Mouse (Mus musculus) midbrain, embryonic 11.5 days (tissue): ENCODE data around the gene Gm10282. TPM values are rescaled to one million over a fixed set of nuclear protein-coding genes. Genes with fewer than 3 reads are reported as not detected.

ENCODE experiments used
- ATAC-seq: fragments of 200-750 bp; cut with Nextera tagmentation; 2 replicates; pipeline ENCODE4 v1.8.0; 2017; ENCODE audit warnings: moderate TSS enrichment, moderate library complexity; ENCODE audit not compliant: low FRiP score
- DNase-seq: peaks from one replicate; pipeline ENCODE4 v3.0.0; 2015; ENCODE audit warnings: low spot score; ENCODE audit errors: missing footprints
- H3K27ac ChIP-seq: fragments of 300-500 bp; sonication (generic); 2 replicates; pipeline ENCODE4 v1.5.1; 2014; ENCODE audit warnings: low read depth, low read length
- H3K27me3 ChIP-seq: fragments of 300-500 bp; sonication (generic); 2 replicates; pipeline ENCODE4 v1.6.1; 2014; ENCODE audit warnings: mild to moderate bottlenecking, low read length, moderate library complexity, mixed read lengths; ENCODE audit not compliant: control insufficient read depth, insufficient read depth
- H3K36me3 ChIP-seq: fragments of 300-500 bp; sonication (generic); 2 replicates; pipeline ENCODE4 v1.6.1; 2014; ENCODE audit warnings: mild to moderate bottlenecking, low read length, moderate library complexity, mixed read lengths; ENCODE audit not compliant: control insufficient read depth, insufficient read depth
- H3K4me1 ChIP-seq: fragments of 300-500 bp; sonication (generic); 2 replicates; pipeline ENCODE4 v1.6.1; 2014; ENCODE audit warnings: low read length; ENCODE audit not compliant: control insufficient read depth, insufficient read depth
- H3K4me2 ChIP-seq: fragments of 300-500 bp; sonication (generic); 2 replicates; pipeline ENCODE4 v1.6.1; 2014; ENCODE audit warnings: mild to moderate bottlenecking, moderate library complexity
- H3K4me3 ChIP-seq: fragments of 300-500 bp; sonication (generic); 2 replicates; pipeline ENCODE4 v1.5.1; 2014; ENCODE audit warnings: low read depth, low read length
- H3K9ac ChIP-seq: fragments of 300-500 bp; sonication (generic); 2 replicates; pipeline ENCODE4 v1.6.1; 2014; ENCODE audit warnings: low read length
- H3K9me3 ChIP-seq: fragments of 300-500 bp; sonication (generic); 2 replicates; pipeline ENCODE4 v1.6.1; 2016; ENCODE audit warnings: low read length; ENCODE audit not compliant: control insufficient read depth
- WGBS: fragments of 180-500 bp; shearing (Covaris S2); extraction: QIAGEN DNeasy Blood & Tissue Kit; methylation state at CpG from one replicate; pipeline ENCODE4 v1.1.7; 2014; 5-methylcytosine and 5-hydroxymethylcytosine counted together
- polyA plus RNA-seq: library from polyadenylated mRNA; unstranded; fragments of >200 nt; fragmentation: Nextera tagmentation; extraction: Ambion mirVana; gene quantifications from 2 replicates; pipeline ENCODE4 v1.2.1, GENCODE M21; 2014

Gene Gm10282
- polyA plus RNA-seq, 1 experiment from 2014 or later, result 39.3 TPM

GRCm38 (mm10) chr8:72291104-72291503 lies 14.0 kb downstream of the Gm10282 start:
- WGBS, result 87% methylated on average over 2 of the region's 2 CpGs
- no peaks in the 10 kb centered on the region for H3K27me3 ChIP-seq

GRCm38 (mm10) chr8:72289051-72289450 lies 16.0 kb downstream of the Gm10282 start:
- Histone ChIP-seq H3K9me3 (no peaks in the 10 kb centered on the region), H3K4me1 (no peaks in the 10 kb centered on the region), H3K36me3 (no peaks in the 10 kb centered on the region), H3K27me3 (no peaks in the 10 kb centered on the region), H3K4me2 (no peak overlapping the region), H3K9ac (no peak overlapping the region), H3K4me3 (no peak overlapping the region), H3K27ac (no peak overlapping the region)
- ATAC-seq (no peak), DNase-seq (no peak)

More at GRCm38 (mm10) chr8:72291104-72291503, 14.0 kb downstream of the Gm10282 start:
- Histone ChIP-seq H3K9me3 (no peaks in the 10 kb centered on the region), H3K9ac (no peak overlapping the region), H3K27ac (no peak overlapping the region), H3K36me3 (no peaks in the 10 kb centered on the region), H3K4me1 (no peaks in the 10 kb centered on the region), H3K4me3 (no peak overlapping the region), H3K4me2 (no peak overlapping the region)
- ATAC-seq, result no peak
- no peak for DNase-seq

- Histone ChIP-seq H3K27ac (no peak overlapping the region), H3K36me3 (no peaks in the 10 kb centered on the region), H3K27me3 (no peaks in the 10 kb centered on the region), H3K4me1 (no peaks in the 10 kb centered on the region), H3K9me3 (no peaks in the 10 kb centered on the region), H3K4me2 (no peak overlapping the region), H3K4me3 (no peak overlapping the region), H3K9ac (no peak overlapping the region)
- WGBS, result 76% methylated on average over 4 of the region's 4 CpGs
- no peak for ATAC-seq
- no peak for DNase-seq
Measured at GRCm38 (mm10) chr8:72285285-72285684, 19.8 kb downstream of the Gm10282 start.

GRCm38 (mm10) chr8:72281634-72282033 lies 23.4 kb downstream of the Gm10282 start:
- 46% methylated on average over 3 of the region's 3 CpGs for WGBS
- Histone ChIP-seq H3K36me3 (no peaks in the 10 kb centered on the region), H3K4me3 (no peak overlapping the region), H3K27me3 (no peaks in the 10 kb centered on the region), H3K9ac (no peak overlapping the region), H3K9me3 (no peaks in the 10 kb centered on the region), H3K27ac (no peak overlapping the region), H3K4me1 (no peaks in the 10 kb centered on the region), H3K4me2 (no peak overlapping the region)
- ATAC-seq, result no peak
- DNase-seq, result no peak

- Histone ChIP-seq H3K4me1 (no peaks in the 10 kb centered on the region), H3K4me2 (no peak overlapping the region), H3K27me3 (no peaks in the 10 kb centered on the region), H3K9me3 (no peaks in the 10 kb centered on the region), H3K4me3 (no peak overlapping the region), H3K27ac (no peak overlapping the region), H3K9ac (no peak overlapping the region), H3K36me3 (no peaks in the 10 kb centered on the region)
- no peak for ATAC-seq
- DNase-seq, result no peak
- WGBS, result 86% methylated on average over 7 of the region's 7 CpGs
Measured at GRCm38 (mm10) chr8:72279151-72279550, 25.9 kb downstream of the Gm10282 start.

DNA sequence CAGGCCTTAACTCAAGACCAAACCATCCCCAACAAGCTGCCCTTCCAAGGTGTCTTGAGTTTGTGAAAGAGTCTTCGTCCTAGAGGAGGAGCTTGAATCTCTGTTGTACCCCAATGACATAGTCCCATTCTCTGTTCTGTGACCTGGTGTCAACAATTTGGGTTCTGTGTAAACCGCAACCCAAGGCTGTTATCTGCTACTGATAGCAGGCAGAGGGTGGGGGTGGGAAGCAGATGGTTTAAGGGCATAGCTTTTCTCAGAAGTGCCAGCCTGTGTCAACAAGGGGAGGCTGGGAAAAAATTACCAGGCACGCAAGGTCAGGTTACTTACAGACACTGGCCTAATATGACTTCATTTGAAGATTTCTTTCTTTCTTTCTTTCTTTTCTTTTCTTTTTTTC lies 27.8 kb downstream of the Gm10282 start:
- no peaks in the 10 kb centered on the region for H3K4me1 ChIP-seq
- no peak for DNase-seq
- H3K27me3 ChIP-seq, result no peaks in the 10 kb centered on the region
- ATAC-seq, result no peak
- H3K9ac ChIP-seq, result no peak overlapping the region
- H3K27ac ChIP-seq, result no peak overlapping the region
- no peak overlapping the region for H3K4me2 ChIP-seq
- no peaks in the 10 kb centered on the region for H3K9me3 ChIP-seq
- no peak overlapping the region for H3K4me3 ChIP-seq
- WGBS, result 79% methylated on average over 3 of the region's 3 CpGs
- no peaks in the 10 kb centered on the region for H3K36me3 ChIP-seq

- Histone ChIP-seq H3K27me3 (no peaks in the 10 kb centered on the region), H3K4me2 (no peak overlapping the region), H3K4me3 (no peak overlapping the region), H3K9ac (no peak overlapping the region), H3K36me3 (no peaks in the 10 kb centered on the region), H3K4me1 (no peaks in the 10 kb centered on the region), H3K9me3 (no peaks in the 10 kb centered on the region), H3K27ac (no peak overlapping the region)
- ATAC-seq (no peak), DNase-seq (no peak)
- WGBS, result 79% methylated on average over 5 of the region's 5 CpGs
Measured at GRCm38 (mm10) chr8:72273807-72274206, 31.3 kb downstream of the Gm10282 start.

DNA sequence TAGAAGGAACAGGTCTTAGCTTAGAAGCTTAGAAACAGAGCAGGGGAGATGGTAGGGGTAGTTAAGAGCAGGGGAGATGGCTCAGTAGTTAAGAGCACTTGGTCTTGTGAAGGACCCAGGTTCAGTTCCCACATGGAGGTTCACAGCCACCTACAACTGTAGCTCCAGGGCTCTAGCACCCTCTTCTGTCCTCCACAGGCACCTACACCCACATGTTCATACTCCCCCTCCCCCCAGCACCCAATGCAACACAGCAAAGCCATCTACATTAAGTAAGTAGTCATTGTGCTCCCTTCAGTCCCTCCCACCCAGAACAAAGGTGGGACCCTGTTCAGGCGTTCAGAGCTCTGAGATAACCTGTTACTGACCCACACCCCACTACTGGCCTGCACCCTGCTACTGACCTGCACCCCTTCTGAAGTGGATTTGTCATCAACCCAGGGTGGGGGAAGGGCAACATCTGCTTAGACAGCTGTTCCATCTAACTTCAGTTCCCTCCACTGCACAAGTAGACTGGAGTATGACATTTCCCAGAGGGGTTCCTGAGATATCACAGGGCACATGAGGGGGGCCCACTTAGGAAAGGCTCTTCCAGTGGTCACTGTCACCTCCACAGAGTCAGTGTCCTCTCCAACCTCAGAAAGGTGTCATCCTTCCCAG lies 31.8 kb downstream of the Gm10282 start:
- Histone ChIP-seq H3K4me1 (no peaks in the 10 kb centered on the region), H3K36me3 (no peaks in the 10 kb centered on the region), H3K4me2 (no peak overlapping the region), H3K9me3 (no peaks in the 10 kb centered on the region), H3K27ac (no peak overlapping the region), H3K9ac (no peak overlapping the region), H3K27me3 (no peaks in the 10 kb centered on the region), H3K4me3 (no peak overlapping the region)
- 71% methylated on average over 1 of the region's 1 CpGs for WGBS
- no peak for ATAC-seq
- DNase-seq, result no peak

DNA sequence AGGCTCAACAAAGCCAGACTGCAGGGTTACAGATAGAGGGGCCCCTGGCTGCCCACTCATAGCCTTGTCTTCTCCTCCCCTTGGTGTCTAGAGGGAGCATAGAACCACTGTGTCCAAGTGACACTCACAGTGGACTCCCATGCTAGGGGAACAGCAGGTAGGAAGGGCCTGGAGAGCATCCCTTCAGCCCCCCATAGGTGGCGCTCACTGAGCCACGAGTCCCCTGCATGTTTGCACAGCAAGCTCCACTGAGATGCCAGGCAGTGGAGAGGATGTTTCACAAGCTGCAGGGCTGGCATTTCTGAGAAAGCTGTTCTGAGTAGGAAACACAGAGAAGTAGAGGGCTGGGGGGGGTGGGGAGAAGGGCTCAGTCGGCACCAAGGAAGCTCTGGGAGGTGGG lies 32.7 kb downstream of the Gm10282 start:
- DNase-seq, result peak; percentile 90
- WGBS, result 22% methylated on average over 3 of the region's 3 CpGs
- Histone ChIP-seq H3K4me1 (no peaks in the 10 kb centered on the region), H3K4me3 (no peak overlapping the region), H3K27me3 (no peaks in the 10 kb centered on the region), H3K27ac (no peak overlapping the region), H3K9ac (no peak overlapping the region), H3K36me3 (no peaks in the 10 kb centered on the region), H3K4me2 (no peak overlapping the region), H3K9me3 (no peaks in the 10 kb centered on the region)
- ATAC-seq, result 0 out of 2 replicates have a peak, but pooled peaks have one; percentile 9
